Mouse (Mus musculus) lung, embryonic 14.5 days (tissue): Measurements from ENCODE around the gene St3gal5. TPM values are rescaled to one million over a fixed set of nuclear protein-coding genes. Genes with fewer than 3 reads are reported as not detected.
A peak's percentile ranks its signal among the peaks of the same experiment; 100 is the strongest.

Experiments used
- ATAC-seq: fragments of 200-750 bp; cut with Nextera tagmentation; 2 replicates; pipeline ENCODE4 v1.8.0; 2017; ENCODE audit warnings: mild to moderate bottlenecking, moderate TSS enrichment, moderate library complexity; ENCODE audit not compliant: insufficient read depth
- DNase-seq: peaks from one replicate; pipeline ENCODE4 v3.0.0-alpha.2; 2015
- H3K27ac ChIP-seq: fragments of 300-500 bp; sonication (generic); 2 replicates; pipeline ENCODE4 v1.5.1; 2014; ENCODE audit warnings: low read depth, mild to moderate bottlenecking, moderate library complexity
- H3K27me3 ChIP-seq: fragments of 300-500 bp; sonication (generic); 2 replicates; pipeline ENCODE4 v1.6.1; 2014; ENCODE audit warnings: low read length, control low read depth; ENCODE audit not compliant: insufficient read depth
- H3K36me3 ChIP-seq: fragments of 300-500 bp; sonication (generic); 2 replicates; pipeline ENCODE4 v1.6.1; 2014; ENCODE audit warnings: control low read depth; ENCODE audit not compliant: insufficient read depth
- H3K4me1 ChIP-seq: fragments of 300-500 bp; sonication (generic); 2 replicates; pipeline ENCODE4 v1.6.1; 2014; ENCODE audit warnings: antibody characterized with exemption, control low read depth; ENCODE audit not compliant: insufficient read depth
- H3K4me2 ChIP-seq: fragments of 300-500 bp; sonication (generic); 2 replicates; pipeline ENCODE4 v1.6.1; 2014; ENCODE audit warnings: mild to moderate bottlenecking
- H3K4me3 ChIP-seq: fragments of 300-500 bp; sonication (generic); 2 replicates; pipeline ENCODE4 v1.5.1; 2014; ENCODE audit warnings: low read depth, low read length
- H3K9ac ChIP-seq: fragments of 300-500 bp; sonication (generic); 2 replicates; pipeline ENCODE4 v1.6.1; 2014
- H3K9me3 ChIP-seq: fragments of 300-500 bp; sonication (generic); 2 replicates; pipeline ENCODE4 v1.6.1; 2016; ENCODE audit warnings: low read depth, low read length, control low read depth
- CTCF ChIP-seq: IDR thresholded peaks from 2 replicates; pipeline ENCODE4 v1.5.1; 2016; ENCODE audit warnings: antibody characterized with exemption, low read depth
- WGBS: fragments of 180-500 bp; shearing (Covaris S2); extraction: QIAGEN DNeasy Blood & Tissue Kit; methylation state at CpG from one replicate; pipeline ENCODE4 v1.1.7; 2014; 5-methylcytosine and 5-hydroxymethylcytosine counted together
- polyA plus RNA-seq: library from polyadenylated mRNA; unstranded; fragments of >200 nt; fragmentation: Nextera tagmentation; extraction: Ambion mirVana; gene quantifications from 2 replicates; pipeline ENCODE4 v1.2.1, GENCODE M21; 2014

St3gal5 gene
- polyA plus RNA-seq, 1 experiment from 2014 or later: 33.8 TPM

GRCm38 (mm10) chr6:72179006-72179405 lies 81.6 kb downstream of the St3gal5 start:
- ATAC-seq: no peak
- Histone ChIP-seq H3K9me3 (no peaks in the 10 kb centered on the region), H3K36me3 (no peaks in the 10 kb centered on the region), H3K4me3 (no peak overlapping the region), H3K4me1 (no peaks in the 10 kb centered on the region), H3K27ac (no peak overlapping the region), H3K9ac (no peak overlapping the region), H3K4me2 (no peak overlapping the region), H3K27me3 (no peaks in the 10 kb centered on the region)
- peak; percentile 40 for DNase-seq
- WGBS: 72% methylated on average over 3 of the region's 3 CpGs
- TF ChIP-seq CTCF: no peak

- H3K4me1 ChIP-seq: no peaks in the 10 kb centered on the region
- peak; percentile 60 for ATAC-seq
- no peak for TF ChIP-seq CTCF
- no peak for DNase-seq
- no peaks in the 10 kb centered on the region for H3K27me3 ChIP-seq
- no peak overlapping the region for H3K9ac ChIP-seq
- no peak overlapping the region for H3K4me2 ChIP-seq
- no peak overlapping the region for H3K4me3 ChIP-seq
- H3K9me3 ChIP-seq: no peaks in the 10 kb centered on the region
- no peaks in the 10 kb centered on the region for H3K36me3 ChIP-seq
- 58% methylated on average over 12 of the region's 12 CpGs for WGBS
- H3K27ac ChIP-seq: no peak overlapping the region
Measured at GRCm38 (mm10) chr6:72179562-72180502, 82.4 kb downstream of the St3gal5 start.

GRCm38 (mm10) chr6:72184576-72184975 lies 87.2 kb downstream of the St3gal5 start:
- Histone ChIP-seq H3K4me2 (no peak overlapping the region), H3K9me3 (no peaks in the 10 kb centered on the region), H3K4me3 (no peak overlapping the region), H3K36me3 (no peaks in the 10 kb centered on the region), H3K27me3 (no peaks in the 10 kb centered on the region), H3K9ac (no peak overlapping the region), H3K27ac (no peak overlapping the region), H3K4me1 (peaks cover 12% of the 10 kb centered on the region)
- 74% methylated on average over 5 of the region's 5 CpGs for WGBS
- DNase-seq: no peak
- no peak for TF ChIP-seq CTCF
- ATAC-seq: no peak

GRCm38 (mm10) chr6:72185893-72186490 lies 88.6 kb downstream of the St3gal5 start:
- DNase-seq (peak; percentile 88), ATAC-seq (peak; percentile 45; the same call in 1 of the 2 replicates)
- H3K27ac ChIP-seq: no peak overlapping the region
- no peaks in the 10 kb centered on the region for H3K36me3 ChIP-seq
- H3K4me3 ChIP-seq: no peak overlapping the region
- H3K4me1 ChIP-seq: peaks cover 20% of the 10 kb centered on the region
- no peaks in the 10 kb centered on the region for H3K9me3 ChIP-seq
- peak; percentile 99 for TF ChIP-seq CTCF
- H3K4me2 ChIP-seq: no peak overlapping the region
- 4% methylated on average over 6 of the region's 6 CpGs for WGBS
- no peaks in the 10 kb centered on the region for H3K27me3 ChIP-seq
- no peak overlapping the region for H3K9ac ChIP-seq

- ATAC-seq: no peak
- H3K27me3 ChIP-seq: no peaks in the 10 kb centered on the region
- H3K36me3 ChIP-seq: no peaks in the 10 kb centered on the region
- H3K4me2 ChIP-seq: no peak overlapping the region
- H3K27ac ChIP-seq: no peak overlapping the region
- H3K4me1 ChIP-seq: peaks cover 20% of the 10 kb centered on the region
- H3K4me3 ChIP-seq: no peak overlapping the region
- TF ChIP-seq CTCF: no peak
- WGBS: 79% methylated on average over 6 of the region's 6 CpGs
- H3K9me3 ChIP-seq: no peaks in the 10 kb centered on the region
- DNase-seq: no peak
- H3K9ac ChIP-seq: no peak overlapping the region
Measured at GRCm38 (mm10) chr6:72186809-72187208, 89.4 kb downstream of the St3gal5 start.

- 2% methylated on average over 29 of the region's 29 CpGs for WGBS
- no peaks in the 10 kb centered on the region for H3K9me3 ChIP-seq
- ATAC-seq (peak; percentile 80), DNase-seq (peak; percentile 87)
- peak overlapping the region; percentile 47 for H3K9ac ChIP-seq
- peaks cover 20% of the 10 kb centered on the region for H3K4me1 ChIP-seq
- no peaks in the 10 kb centered on the region for H3K27me3 ChIP-seq
- TF ChIP-seq CTCF: no peak; the same call in 1 of the 2 replicates
- H3K4me3 ChIP-seq: peak overlapping the region; percentile 23; the same call in 1 of the 2 replicates
- peak overlapping the region; percentile 78 for H3K27ac ChIP-seq
- H3K4me2 ChIP-seq: peak overlapping the region; percentile 62
- H3K36me3 ChIP-seq: no peaks in the 10 kb centered on the region
Measured at GRCm38 (mm10) chr6:72189061-72189863, 91.9 kb downstream of the St3gal5 start.
